In the genomic region with DNA sequence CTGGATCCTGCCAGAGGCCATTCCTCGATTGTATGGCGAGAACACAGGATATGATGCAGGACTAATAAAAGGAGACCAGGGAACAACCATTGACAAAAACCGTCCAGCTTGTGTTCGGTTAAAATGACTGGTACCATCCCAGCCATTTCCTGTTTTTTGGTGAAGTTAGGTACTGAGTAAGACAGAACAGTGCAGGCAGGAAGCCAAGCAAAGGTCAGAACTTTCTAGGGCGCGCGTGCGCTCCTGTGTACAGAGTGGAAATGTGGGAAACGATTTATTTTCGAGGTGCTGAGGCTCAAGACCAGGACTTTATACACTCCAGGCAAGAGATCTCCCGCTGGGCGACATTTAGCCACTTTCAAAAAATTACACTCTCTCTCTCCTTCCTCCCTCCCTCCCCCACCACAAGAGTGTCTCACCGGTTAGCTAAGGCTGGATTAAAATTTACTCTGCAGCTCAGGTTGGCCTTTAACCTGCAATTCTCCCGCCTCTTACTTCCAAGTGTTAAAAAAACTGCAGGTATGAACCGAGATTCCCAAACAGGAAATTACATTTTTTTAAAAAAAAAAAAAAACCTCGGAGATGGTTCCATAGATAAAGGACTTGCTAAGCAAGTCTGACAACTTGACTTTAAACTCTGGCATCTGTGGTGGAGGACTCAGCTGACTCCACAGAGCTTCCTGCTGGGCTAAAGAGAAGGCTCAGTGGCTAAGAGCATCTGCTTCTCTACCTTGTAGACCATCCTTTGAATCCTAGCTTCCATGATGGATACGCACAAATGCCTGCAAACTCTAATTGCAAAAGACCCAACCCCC, we compare ENCODE assay signal across 10 mouse cellular contexts. TPM values are rescaled to one million over a fixed set of nuclear protein-coding genes. Genes with fewer than 3 reads are reported as not detected.
DNase-seq lines count a peak whose midpoint lies in the region; ATAC-seq lines count a peak whose summit lies in the region.
"Had no signal": no experiment of that assay in that cellular context is flagged by ENCODE, and none has a peak within 500 bp of the region (broad histone marks: within the 10 kb centered on the region; RNA-seq: fewer than 3 reads in every experiment).

No protein-coding gene starts in this region.

- peak; percentile 86 for DNase-seq in 416B (ENCODE audit: low read depth)
- peak; percentile 51 for DNase-seq in lung, postnatal 10 days
- DNase-seq in right cerebral cortex, postnatal 25 days = no peak
- no peak for DNase-seq in testis, postnatal 10 days (ENCODE audit: low spot score)
- DNase-seq in embryo, embryonic 11 days = no peak

- H3K36me3 ChIP-seq in midbrain, embryonic 13.5 days = peaks cover 85% of the 10 kb centered on the region

- no peak overlapping the region for H3K4me3 ChIP-seq in midbrain, embryonic 13.5 days (replicated peaks)
- H3K4me3 ChIP-seq: heart, embryonic 13.5 days; midbrain, embryonic 10.5 days had no signal

- no peak overlapping the region for H3K4me2 ChIP-seq in midbrain, embryonic 13.5 days (replicated peaks)
- H3K4me2 ChIP-seq: heart, embryonic 13.5 days had no signal

- no peak overlapping the region for H3K27ac ChIP-seq in midbrain, embryonic 13.5 days
- H3K27ac ChIP-seq: heart, embryonic 13.5 days; midbrain, embryonic 10.5 days had no signal

- H3K9me3 ChIP-seq in midbrain, embryonic 13.5 days = no peaks in the 10 kb centered on the region
- H3K9me3 ChIP-seq: heart, embryonic 13.5 days; midbrain, embryonic 10.5 days had no signal

- 89% methylated on average over 17 of the region's 17 CpGs for WGBS in midbrain, embryonic 13.5 days

- no peaks in the 10 kb centered on the region for H3K27me3 ChIP-seq in midbrain, embryonic 13.5 days
- H3K27me3 ChIP-seq: heart, embryonic 13.5 days had no signal

- H3K4me1 ChIP-seq in midbrain, embryonic 13.5 days (replicated peaks) = no peaks in the 10 kb centered on the region
- H3K4me1 ChIP-seq: heart, embryonic 13.5 days; midbrain, embryonic 10.5 days had no signal

- H3K9ac ChIP-seq in midbrain, embryonic 13.5 days (replicated peaks) = no peak overlapping the region
- H3K9ac ChIP-seq: heart, embryonic 13.5 days had no signal

- peak; percentile 89 for ATAC-seq in CD4-positive, CD25-positive, alpha-beta regulatory T cell, adult 4 months
- peak; percentile 87 for ATAC-seq in inflammation-experienced regulatory T-cells, adult 6 months
- ATAC-seq in midbrain, embryonic 13.5 days = no peak

RNA-seq across cellular contexts. Expression of a gene that starts 8.7 kb away (rescaled TPM):
- 10 to 100 TPM; 65.2 to 77.0 TPM for polyA plus RNA-seq in CD4-positive, CD25-positive, alpha-beta regulatory T cell, adult 4 months (2017; shearing (Covaris generic))
- 10 to 100 TPM; 60.2 to 67.4 (median 63.4) TPM for polyA plus RNA-seq in inflammation-experienced regulatory T-cells, adult 6 months (2017; shearing (Covaris generic))
- 41.9 and 43.6 TPM in 2 replicates for polyA plus RNA-seq in midbrain, embryonic 13.5 days (2015; fragmentation: Nextera tagmentation; extraction: Ambion mirVana)

RNA-seq across cellular contexts. Expression of a gene that starts 11.7 kb away (rescaled TPM):
- polyA plus RNA-seq in CD4-positive, CD25-positive, alpha-beta regulatory T cell, adult 4 months (2017; shearing (Covaris generic)) = 100 to 1,000 TPM; 108 to 131 TPM
- 100 to 1,000 TPM; 117 to 133 (median 130) TPM for polyA plus RNA-seq in inflammation-experienced regulatory T-cells, adult 6 months (2017; shearing (Covaris generic))
- 149 and 153 TPM in 2 replicates for polyA plus RNA-seq in midbrain, embryonic 13.5 days (2015; fragmentation: Nextera tagmentation; extraction: Ambion mirVana)

RNA-seq across cellular contexts. Expression of a gene that starts 11.8 kb away (rescaled TPM):
- polyA plus RNA-seq in CD4-positive, CD25-positive, alpha-beta regulatory T cell, adult 4 months (2017; shearing (Covaris generic)) = 10 to 100 TPM; 35.0 to 37.8 TPM
- polyA plus RNA-seq in inflammation-experienced regulatory T-cells, adult 6 months (2017; shearing (Covaris generic)) = 10 to 100 TPM; 32.4 to 45.8 (median 43.7) TPM
- 45.6 and 46.9 TPM in 2 replicates for polyA plus RNA-seq in midbrain, embryonic 13.5 days (2015; fragmentation: Nextera tagmentation; extraction: Ambion mirVana)

Comparison
In these comparisons a context has a peak if more than half of its experiments do, and no peak if none do; other contexts are left out.
1. DNase-seq: peak in 416B (single experiment) and lung, postnatal 10 days (single experiment); none in right cerebral cortex, postnatal 25 days (single experiment), testis, postnatal 10 days (single experiment) and embryo, embryonic 11 days (single experiment).